Mouse (Mus musculus) cerebellum, adult 2 months (tissue): Measurements from ENCODE around the gene Npy4r. TPM values are rescaled to one million over a fixed set of nuclear protein-coding genes. Genes with fewer than 3 reads are reported as not detected.

ENCODE experiments used
- DNase-seq, 2 experiments: peaks; one replicate each; pipeline ENCODE4 v3.0.0; 2021
- H3K27ac ChIP-seq: fragments of 200-500 bp; 2 replicates; pipeline ENCODE4 v1.5.1; 2012; ENCODE audit warnings: low read length, control low read depth, inconsistent platforms; ENCODE audit not compliant: insufficient read depth
- H3K27me3 ChIP-seq: fragments of 200-500 bp; 2 replicates; pipeline ENCODE4 v1.6.1; 2012; ENCODE audit warnings: inconsistent platforms, mild to moderate bottlenecking, low read length, moderate library complexity; ENCODE audit not compliant: control insufficient read depth, insufficient read depth
- H3K4me1 ChIP-seq: fragments of 200-500 bp; 2 replicates; pipeline ENCODE4 v1.6.1; 2011; ENCODE audit warnings: low read length; ENCODE audit not compliant: control insufficient read depth, insufficient read depth
- H3K4me3 ChIP-seq: fragments of 200-500 bp; replicated peaks from 2 replicates; pipeline ENCODE3; 2011; ENCODE audit warnings: mild to moderate bottlenecking, low read depth, low read length, control low read depth; ENCODE audit not compliant: insufficient read depth
- CTCF ChIP-seq: fragments of 200-500 bp; IDR thresholded peaks from 2 replicates; pipeline ENCODE4 v1.5.1; 2011; ENCODE audit warnings: low read depth, mild to moderate bottlenecking, control low read depth, low read length, moderate library complexity, borderline replicate concordance; ENCODE audit not compliant: insufficient read depth
- POLR2A ChIP-seq: fragments of 200-500 bp; IDR thresholded peaks from 2 replicates; pipeline ENCODE4 v1.6.1; 2011; ENCODE audit warnings: low read length, control low read depth, borderline replicate concordance; ENCODE audit not compliant: insufficient read depth
- WGBS: fragments of 180-500 bp; shearing (Covaris S2); methylation state at CpG from one replicate; pipeline ENCODE4 v1.1.7; 2018; 5-methylcytosine and 5-hydroxymethylcytosine counted together
- polyA plus RNA-seq: library from polyadenylated mRNA; depleted of rRNA; stranded (reverse); fragments of >200 nt; gene quantifications from 2 replicates; pipeline ENCODE4 v1.2.3, GENCODE M21; 2012

The Npy4r gene
- polyA plus RNA-seq, 1 experiment: 0.18 TPM

DNA sequence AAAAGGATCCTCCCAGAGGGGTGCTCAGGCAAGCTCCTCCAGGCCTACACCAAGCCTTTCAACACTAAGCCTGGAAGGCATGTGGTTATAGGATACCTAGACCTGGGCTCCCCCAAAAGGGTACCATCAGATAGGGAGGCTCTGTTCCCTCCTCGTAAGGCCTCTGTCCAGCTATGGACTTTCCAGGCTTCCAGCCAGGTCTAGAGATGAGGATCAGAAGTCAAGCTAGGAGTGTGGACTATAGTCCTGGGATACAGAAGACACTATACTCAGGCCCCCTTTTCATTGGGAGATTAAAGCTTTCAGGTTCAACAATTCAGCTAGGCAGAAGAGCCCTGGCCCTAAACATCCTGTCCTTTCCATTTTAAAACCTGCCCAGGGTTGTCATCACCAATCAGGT, 30.8 kb upstream of the Npy4r start:
- no peak for TF ChIP-seq POLR2A
- Histone ChIP-seq H3K27me3 (no peaks in the 10 kb centered on the region), H3K4me1 (no peaks in the 10 kb centered on the region), H3K4me3 (no peak overlapping the region), H3K27ac (no peak overlapping the region)
- 90% methylated on average over 1 of the region's 1 CpGs for WGBS
- DNase-seq: no peak

DNA sequence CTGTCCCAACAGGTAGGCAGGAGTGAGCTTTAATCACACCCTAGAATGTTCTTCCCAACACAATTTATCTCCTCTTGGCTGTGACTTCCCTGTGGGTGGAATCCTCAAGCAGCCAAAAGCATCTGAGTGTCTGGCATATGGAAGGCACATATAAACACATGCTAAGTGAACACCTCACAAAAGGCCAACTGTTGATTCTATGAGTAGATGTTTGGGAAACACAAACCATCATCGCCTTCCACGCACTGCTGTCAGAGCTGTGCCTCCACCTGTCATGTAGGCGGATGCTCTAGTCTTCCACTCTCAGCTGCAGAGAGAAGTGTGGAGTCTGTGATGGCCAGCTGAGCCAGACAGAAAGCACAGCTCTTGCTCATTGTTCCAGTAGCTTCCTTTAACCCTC, 27.1 kb upstream of the Npy4r start:
- TF ChIP-seq POLR2A: no peak
- TF ChIP-seq CTCF: no peak
- Histone ChIP-seq H3K27me3 (no peaks in the 10 kb centered on the region), H3K27ac (no peak overlapping the region), H3K4me3 (no peak overlapping the region), H3K4me1 (no peaks in the 10 kb centered on the region)
- 78% methylated on average over 3 of the region's 3 CpGs for WGBS
- DNase-seq: no peak

DNA sequence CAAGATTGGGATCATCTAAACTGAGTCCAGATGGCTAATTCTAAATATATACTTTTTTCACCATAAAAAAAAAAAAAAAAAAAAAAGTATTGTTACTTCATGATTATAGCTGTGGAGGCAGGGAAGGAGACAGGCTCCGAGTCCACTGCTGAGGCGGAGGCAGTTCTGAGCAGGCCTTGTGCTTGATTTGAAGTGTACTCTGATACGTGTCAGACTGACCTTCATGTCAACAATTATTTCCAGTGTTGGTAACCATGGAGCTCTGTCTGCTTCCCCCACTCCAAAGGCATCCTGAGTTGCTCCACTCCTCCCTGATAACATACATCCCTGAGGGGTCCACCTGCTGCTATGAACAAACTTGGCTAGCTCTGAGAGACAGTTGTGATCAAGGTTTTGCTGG, 18.8 kb upstream of the Npy4r start:
- Histone ChIP-seq H3K4me3 (no peak overlapping the region), H3K4me1 (no peaks in the 10 kb centered on the region), H3K27ac (no peak overlapping the region), H3K27me3 (no peaks in the 10 kb centered on the region)
- no peak for TF ChIP-seq CTCF
- TF ChIP-seq POLR2A: no peak
- 87% methylated on average over 3 of the region's 3 CpGs for WGBS
- DNase-seq: no peak

GRCm38 (mm10) chr14:34155752-34156151, 3.5 kb upstream of the Npy4r start:
- no peak overlapping the region for H3K27ac ChIP-seq
- TF ChIP-seq POLR2A (no peak), CTCF (no peak)
- WGBS: 59% methylated on average over 12 of the region's 12 CpGs
- H3K27me3 ChIP-seq: no peaks in the 10 kb centered on the region
- no peaks in the 10 kb centered on the region for H3K4me1 ChIP-seq
- no peak for DNase-seq
- H3K4me3 ChIP-seq: no peak overlapping the region

- Histone ChIP-seq H3K27me3 (no peaks in the 10 kb centered on the region), H3K4me1 (no peaks in the 10 kb centered on the region), H3K4me3 (no peak overlapping the region), H3K27ac (no peak overlapping the region)
- TF ChIP-seq POLR2A (no peak), CTCF (peak; percentile 64)
- whole genome bisulfite sequencing: 54% methylated on average over 9 of the region's 9 CpGs
- DNase-seq: peak; percentile 42 to 45
These were observed 2.5 kb upstream of the Npy4r start for GRCm38 (mm10) chr14:34154601-34155337.

GRCm38 (mm10) chr14:34142915-34143314, 9.4 kb downstream of the Npy4r start:
- Histone ChIP-seq H3K4me3 (no peak overlapping the region), H3K27me3 (no peaks in the 10 kb centered on the region), H3K27ac (no peak overlapping the region), H3K4me1 (no peaks in the 10 kb centered on the region)
- TF ChIP-seq POLR2A (no peak), CTCF (no peak)
- DNase-seq: no peak
- 94% methylated on average over 10 of the region's 10 CpGs for WGBS

DNA sequence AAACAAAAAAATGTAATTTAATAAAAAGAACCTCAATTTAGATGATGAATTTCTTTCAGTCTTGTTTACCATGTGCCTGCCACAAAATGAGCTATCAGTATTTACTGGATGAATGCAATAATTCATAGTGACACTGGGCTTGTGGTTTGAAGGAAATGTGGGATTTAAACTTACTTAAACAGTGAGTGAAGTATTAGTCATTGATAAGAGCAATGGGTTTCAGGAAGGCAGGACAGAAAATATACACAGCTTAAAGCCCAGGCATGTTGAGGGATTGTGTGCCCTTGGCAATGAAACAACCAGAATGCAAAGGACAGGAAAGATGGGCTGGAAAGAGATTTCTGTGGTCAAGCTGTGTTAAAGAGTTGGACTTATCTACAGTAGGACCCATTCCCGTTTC, 10.0 kb downstream of the Npy4r start:
- no peaks in the 10 kb centered on the region for H3K27me3 ChIP-seq
- TF ChIP-seq CTCF (no peak), POLR2A (no peak)
- H3K27ac ChIP-seq: no peak overlapping the region
- no peak for DNase-seq
- no peaks in the 10 kb centered on the region for H3K4me1 ChIP-seq
- no peak overlapping the region for H3K4me3 ChIP-seq
- 86% methylated on average over 1 of the region's 1 CpGs for WGBS
